ENCODE assay signal across 9 mouse cellular contexts in the genomic region with DNA sequence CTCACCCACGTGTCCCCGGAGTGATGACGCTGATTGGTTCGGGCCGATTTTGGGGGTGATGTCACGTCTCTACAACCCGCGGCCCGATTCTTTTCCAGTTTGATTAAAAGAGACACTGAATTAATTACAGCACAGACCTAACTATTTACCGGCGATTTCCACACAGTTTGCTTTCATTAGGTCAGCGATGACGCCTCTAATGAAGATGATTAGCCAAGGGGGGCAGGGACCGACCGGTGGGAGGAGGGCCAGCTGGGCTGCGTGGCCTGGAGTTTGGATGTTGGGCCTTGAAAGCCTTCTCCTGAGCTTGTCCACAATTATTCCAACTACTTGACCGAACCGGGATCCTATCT. TPM values are rescaled to one million over a fixed set of nuclear protein-coding genes. Genes with fewer than 3 reads are reported as not detected.
DNase-seq lines count a peak whose midpoint lies in the region; ATAC-seq and TF ChIP-seq lines count a peak whose summit lies in the region.
"Had no signal": no experiment of that assay in that cellular context is flagged by ENCODE, and none has a peak within 500 bp of the region (broad histone marks: within the 10 kb centered on the region; RNA-seq: fewer than 3 reads in every experiment).

A gene (minus strand): TSS at position 156 of the 353 bp plus-strand sequence.

- peaks cover 95% of the 10 kb centered on the region for H3K27me3 ChIP-seq in forebrain, embryonic 11.5 days (ENCODE audit: control insufficient read depth, insufficient read depth, low read length)
- H3K27me3 ChIP-seq in forebrain, embryonic 16.5 days (replicated peaks; ENCODE audit: control insufficient read depth, insufficient read depth, low read length), result peaks cover 69% of the 10 kb centered on the region
- peaks cover 92% of the 10 kb centered on the region for H3K27me3 ChIP-seq in E14TG2a.4 (ENCODE audit: insufficient read depth, low read length)
- H3K27me3 ChIP-seq in embryonic facial prominence, embryonic 10.5 days (replicated peaks; ENCODE audit: low read depth, poor library complexity, severe bottlenecking), result peaks cover 100% of the 10 kb centered on the region
- H3K27me3 ChIP-seq in liver, embryonic 13.5 days, result peaks cover 98% of the 10 kb centered on the region

- DNase-seq in forebrain, embryonic 11.5 days (ENCODE audit: low spot score), result no peak
- DNase-seq in embryonic facial prominence, embryonic 10.5 days (ENCODE audit: low spot score), result no peak
- no peak for DNase-seq in liver, embryonic 13.5 days
- DNase-seq in adrenal gland, postnatal 36 days, result no peak
- no peak for DNase-seq in c-Kit-positive CD71-positive TER-119-positive erythroid progenitor cells, embryonic 14.5 days (ENCODE audit: low spot score)
- DNase-seq in thymus, postnatal 36 days, result no peak

- H3K27ac ChIP-seq in forebrain, embryonic 11.5 days (ENCODE audit: low read depth, low read length), result no peak within 1 kb of the TSS
- no peak within 1 kb of the TSS for H3K27ac ChIP-seq in forebrain, embryonic 16.5 days (ENCODE audit: low read length)
- 0 out of 2 replicates have a peak within 1 kb of the TSS, but pooled peaks have one; percentile 16 for H3K27ac ChIP-seq in embryonic facial prominence, embryonic 10.5 days (replicated peaks)
- no peak within 1 kb of the TSS for H3K27ac ChIP-seq in liver, embryonic 13.5 days

- H3K36me3 ChIP-seq in forebrain, embryonic 11.5 days (ENCODE audit: control insufficient read depth, insufficient read depth, low read length), result no peaks in the 10 kb centered on the region
- no peaks in the 10 kb centered on the region for H3K36me3 ChIP-seq in forebrain, embryonic 16.5 days (ENCODE audit: control insufficient read depth, insufficient read depth)
- no peaks in the 10 kb centered on the region for H3K36me3 ChIP-seq in E14TG2a.4 (ENCODE audit: insufficient read depth, low read length)
- H3K36me3 ChIP-seq in embryonic facial prominence, embryonic 10.5 days (replicated peaks), result no peaks in the 10 kb centered on the region
- no peaks in the 10 kb centered on the region for H3K36me3 ChIP-seq in liver, embryonic 13.5 days

- TF ChIP-seq CTCF in E14TG2a.4 (conservative IDR thresholded peaks at IDR 0.05; ENCODE audit: low read length), result no peak

- peaks cover 14% of the 10 kb centered on the region; the same call in 1 of the 2 replicates for H3K4me1 ChIP-seq in forebrain, embryonic 11.5 days (replicated peaks; ENCODE audit: control insufficient read depth, insufficient read depth, low read length)
- H3K4me1 ChIP-seq in forebrain, embryonic 16.5 days (replicated peaks; ENCODE audit: control insufficient read depth, insufficient read depth, low read length), result peaks cover 15% of the 10 kb centered on the region
- H3K4me1 ChIP-seq in E14TG2a.4 (replicated peaks; ENCODE audit: low read depth, low read length), result peaks cover 41% of the 10 kb centered on the region
- H3K4me1 ChIP-seq in embryonic facial prominence, embryonic 10.5 days, result peaks cover 17% of the 10 kb centered on the region
- H3K4me1 ChIP-seq in liver, embryonic 13.5 days (replicated peaks), result peaks cover 7% of the 10 kb centered on the region

- ATAC-seq in forebrain, embryonic 11.5 days (replicated peaks; ENCODE audit: low FRiP score), result no peak
- ATAC-seq in forebrain, embryonic 16.5 days, result no peak
- ATAC-seq in liver, embryonic 13.5 days (ENCODE audit: low read depth), result no peak

- H3K4me2 ChIP-seq in forebrain, embryonic 11.5 days (ENCODE audit: low read depth, low read length, severe bottlenecking), result peak within 1 kb of the TSS; percentile 26; the same call in 1 of the 2 replicates
- H3K4me2 ChIP-seq in forebrain, embryonic 16.5 days (ENCODE audit: low read length), result no peak within 1 kb of the TSS
- H3K4me2 ChIP-seq in liver, embryonic 13.5 days, result 0 out of 2 replicates have a peak within 1 kb of the TSS, but pooled peaks have one; percentile 8

- H3K9me3 ChIP-seq in forebrain, embryonic 11.5 days (ENCODE audit: control insufficient read depth, low read length), result no peaks in the 10 kb centered on the region
- H3K9me3 ChIP-seq in forebrain, embryonic 16.5 days (ENCODE audit: control insufficient read depth, low read length), result no peaks in the 10 kb centered on the region
- no peaks in the 10 kb centered on the region for H3K9me3 ChIP-seq in E14TG2a.4 (ENCODE audit: low read length)
- no peaks in the 10 kb centered on the region for H3K9me3 ChIP-seq in embryonic facial prominence, embryonic 10.5 days
- no peaks in the 10 kb centered on the region for H3K9me3 ChIP-seq in liver, embryonic 13.5 days (replicated peaks)

- H3K4me3 ChIP-seq in forebrain, embryonic 11.5 days (ENCODE audit: low read depth, low read length), result peak within 1 kb of the TSS; percentile 2; the same call in 1 of the 2 replicates
- H3K4me3 ChIP-seq in forebrain, embryonic 16.5 days (replicated peaks; ENCODE audit: low read length), result no peak within 1 kb of the TSS
- peak within 1 kb of the TSS; percentile 71 for H3K4me3 ChIP-seq in E14TG2a.4 (replicated peaks; ENCODE audit: low read length)
- peak within 1 kb of the TSS; percentile 40 for H3K4me3 ChIP-seq in embryonic facial prominence, embryonic 10.5 days
- peak within 1 kb of the TSS; percentile 28; the same call in 1 of the 2 replicates for H3K4me3 ChIP-seq in liver, embryonic 13.5 days (replicated peaks)

- under 1% methylated on average over 18 of the region's 18 CpGs for WGBS in forebrain, embryonic 11.5 days
- under 1% methylated on average over 18 of the region's 18 CpGs for WGBS in forebrain, embryonic 16.5 days
- WGBS in embryonic facial prominence, embryonic 10.5 days, result 1% methylated on average over 18 of the region's 18 CpGs
- 6% methylated on average over 18 of the region's 18 CpGs for WGBS in liver, embryonic 13.5 days (ENCODE audit: insufficient replicate concordance)

- peak within 1 kb of the TSS; percentile 30; the same call in 1 of the 2 replicates for H3K9ac ChIP-seq in forebrain, embryonic 11.5 days (ENCODE audit: low read length)
- no peak within 1 kb of the TSS for H3K9ac ChIP-seq in forebrain, embryonic 16.5 days (replicated peaks; ENCODE audit: low read depth, low read length)
- no peak within 1 kb of the TSS for H3K9ac ChIP-seq in liver, embryonic 13.5 days

RNA-seq across cellular contexts. Expression of the gene that starts here (rescaled TPM):
- 2.2 and 3.5 TPM in 2 replicates for polyA plus RNA-seq in forebrain, embryonic 11.5 days (2014; fragmentation: Nextera tagmentation; extraction: Ambion mirVana)
- polyA plus RNA-seq in forebrain, embryonic 16.5 days (2015; fragmentation: Nextera tagmentation; extraction: Ambion mirVana), result 0.83 and 0.89 TPM in 2 replicates
- polyA plus RNA-seq in embryonic facial prominence, embryonic 10.5 days (2016; fragmentation: Nextera tagmentation; extraction: Ambion mirVana), result 1.2 and 1.4 TPM in 2 replicates
- polyA plus RNA-seq in liver, embryonic 13.5 days (2015; fragmentation: Nextera tagmentation; extraction: Ambion mirVana), result not detected in 2 replicates
- not detected for total RNA-seq in adrenal gland, postnatal 36 days (2021)
- total RNA-seq: layer of hippocampus, adult 8-10 months had no signal
